Mouse (Mus musculus) heart, adult 8-10 months (tissue): ENCODE measurements at regions not wholly inside any gene's neighbourhood (a gene's known extent, or its start where the extent isn't known, plus 50 kb on each side); places are given as distances from the start of the nearest gene placed in this dataset.

Source experiments
- DNase-seq: peaks from one replicate; pipeline ENCODE4 v3.0.0; 2022; ENCODE audit warnings: low spot score

- DNase-seq, result no peak
Observed at GRCm38 (mm10) chr5:91697075-91697474, 179.7 kb downstream of the Parm1 start.

GRCm38 (mm10) chr5:91696532-91696931, 179.1 kb downstream of the Parm1 start:
- DNase-seq, result no peak

- no peak for DNase-seq
Observed at GRCm38 (mm10) chr5:91695632-91696031, 178.2 kb downstream of the Parm1 start.

GRCm38 (mm10) chr5:91693277-91693676, 175.9 kb downstream of the Parm1 start:
- no peak for DNase-seq

GRCm38 (mm10) chr5:91692292-91692691, 174.9 kb downstream of the Parm1 start:
- no peak for DNase-seq

- no peak for DNase-seq
Observed at GRCm38 (mm10) chr5:91678727-91679126, 161.3 kb downstream of the Parm1 start.
